Mouse (Mus musculus) heart, postnatal 0 days (tissue): ENCODE data around the gene Fgfr2.

Experiments
- CTCF ChIP-seq: IDR thresholded peaks from 2 replicates; pipeline ENCODE4 v1.5.1; 2016; ENCODE audit warnings: antibody characterized with exemption, control low read depth, low read depth
- EP300 ChIP-seq: IDR thresholded peaks from 2 replicates; pipeline ENCODE4 v1.6.1; 2016; ENCODE audit warnings: antibody characterized with exemption, low read depth

DNA sequence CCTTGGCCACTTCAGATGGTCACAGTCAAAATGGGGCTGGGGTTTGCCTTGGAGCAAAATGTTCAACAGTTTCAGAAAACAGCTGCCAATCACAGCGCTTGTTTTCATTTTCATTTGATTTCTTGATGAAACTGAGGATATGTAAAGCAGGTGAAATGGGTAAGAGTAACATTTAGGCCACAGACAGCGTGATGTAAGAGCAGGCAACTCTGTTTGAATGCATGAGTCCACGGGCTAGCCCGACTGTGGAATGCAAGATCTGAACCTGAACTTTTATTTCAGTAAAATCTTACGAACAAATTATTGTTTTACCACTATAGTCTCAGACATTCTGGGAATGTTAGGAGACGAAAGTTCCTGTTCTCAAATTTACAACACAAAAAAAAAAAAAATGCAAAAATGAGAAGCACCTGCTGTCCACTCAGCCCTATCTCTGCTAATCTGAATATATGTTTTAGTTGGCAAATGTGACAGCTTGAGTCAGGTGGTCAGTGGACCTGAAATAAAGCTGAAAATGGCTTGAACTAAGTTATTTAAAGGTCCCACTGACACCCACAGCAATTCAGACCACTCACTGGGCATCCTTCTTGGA lies 362.5 kb downstream of the Fgfr2 start:
- TF ChIP-seq EP300 (no peak), CTCF (no peak)
